Mouse (Mus musculus) urinary bladder, postnatal 10 days (tissue): Measurements from ENCODE around the gene Ppp2r5d.

Experiments
- DNase-seq: peaks from one replicate; pipeline ENCODE4 v3.0.0; 2022; ENCODE audit warnings: low spot score

Ppp2r5d gene

DNA sequence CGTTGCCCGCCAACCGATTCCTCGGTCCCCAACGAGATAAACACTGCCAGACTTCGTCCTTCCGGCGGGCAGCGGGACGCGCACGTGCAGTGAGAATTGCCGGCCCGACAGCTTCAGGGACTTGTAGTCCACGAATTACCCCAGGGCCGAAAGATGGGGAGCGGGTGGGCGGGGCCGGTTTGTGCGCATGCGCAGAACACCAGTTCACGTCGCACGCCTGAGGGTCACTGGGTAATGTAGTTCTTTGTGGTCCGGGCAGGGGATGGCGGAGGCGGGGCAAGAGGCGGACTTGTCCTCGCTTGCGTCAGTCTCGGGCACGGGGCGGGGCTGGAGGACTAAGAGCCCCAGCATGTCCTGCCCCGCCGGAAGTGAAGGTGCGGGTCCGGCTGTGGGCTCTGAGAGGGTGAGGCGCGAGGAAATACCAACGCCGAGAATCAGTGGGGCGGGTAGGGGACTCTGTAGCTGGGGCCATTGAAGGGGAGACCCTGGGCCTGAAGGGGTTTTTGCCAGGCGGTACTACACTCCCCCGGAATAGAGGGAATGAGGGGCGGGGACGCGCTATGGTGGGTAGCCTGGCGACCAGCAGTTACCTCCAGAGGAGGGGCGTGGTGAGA, 24.0 kb downstream of the Ppp2r5d start, which contains the start of gene Klhdc3:
TSS of gene Klhdc3 (minus strand) at position 155 of the 614 bp plus-strand sequence.
- peak; percentile 95 for DNase-seq

DNA sequence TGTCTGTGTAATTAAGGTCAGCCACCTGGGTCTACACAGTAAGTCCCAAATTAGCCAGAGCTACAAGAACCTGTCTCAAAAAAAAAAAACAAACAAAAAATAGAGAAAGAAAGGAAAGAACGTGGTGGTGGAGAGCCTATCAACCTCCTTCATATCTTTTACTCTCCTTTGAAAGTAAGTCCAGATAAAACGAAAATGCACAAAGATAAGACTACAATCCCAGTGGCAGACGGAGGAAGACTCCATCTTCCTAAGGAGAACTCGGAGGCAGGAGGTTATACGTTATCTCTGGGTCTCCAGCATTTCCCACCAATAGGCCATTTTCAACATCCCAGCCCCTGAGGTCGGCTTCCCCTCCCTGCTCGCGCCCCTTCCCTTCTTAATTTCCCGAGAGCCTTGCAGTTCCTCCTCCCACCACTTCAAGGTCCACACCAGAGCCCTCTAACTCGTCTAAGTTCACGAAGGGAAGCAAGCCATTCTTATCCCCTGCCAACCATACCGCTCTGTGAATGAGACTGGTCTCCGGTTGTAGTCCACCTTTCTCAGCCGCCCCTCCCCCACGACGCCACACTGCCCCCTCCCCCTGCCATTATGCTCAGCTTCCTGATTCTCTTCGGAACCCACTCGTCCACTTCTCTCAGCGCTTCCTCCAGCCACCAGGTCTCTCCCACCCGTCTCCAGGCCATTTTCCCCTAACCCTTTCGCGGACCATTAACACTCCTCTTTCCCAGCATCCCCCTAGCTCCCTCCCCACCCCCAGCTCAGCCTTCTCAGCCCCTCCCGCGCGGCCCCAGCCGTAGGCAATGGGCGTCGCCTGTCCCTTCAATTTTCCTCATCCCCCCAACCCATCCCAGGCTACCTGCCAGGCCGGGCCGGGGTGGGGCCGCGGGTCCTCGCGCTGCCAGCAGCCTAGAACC, 24.8 kb downstream of the Ppp2r5d start:
- no peak for DNase-seq

DNA sequence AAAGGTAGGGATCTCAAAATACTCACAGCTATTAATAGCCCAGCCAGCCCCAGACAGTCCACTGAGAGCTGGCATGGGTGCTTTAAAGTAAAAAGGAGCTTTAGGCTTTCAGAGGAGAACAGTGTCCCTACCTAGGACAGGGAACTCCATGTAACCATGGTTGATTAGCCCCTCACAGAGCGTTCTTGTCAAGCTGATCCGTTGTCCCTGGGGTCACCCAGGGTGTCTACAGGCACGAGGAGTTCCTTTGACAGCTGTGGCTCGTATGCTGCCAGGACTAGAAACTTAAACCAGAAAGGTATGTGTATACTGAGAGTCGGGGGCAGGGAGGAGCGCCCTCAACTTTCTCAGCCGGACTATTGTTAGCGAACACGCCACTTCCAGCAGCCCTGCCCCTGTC, 26.0 kb downstream of the Ppp2r5d start:
- DNase-seq = no peak

DNA sequence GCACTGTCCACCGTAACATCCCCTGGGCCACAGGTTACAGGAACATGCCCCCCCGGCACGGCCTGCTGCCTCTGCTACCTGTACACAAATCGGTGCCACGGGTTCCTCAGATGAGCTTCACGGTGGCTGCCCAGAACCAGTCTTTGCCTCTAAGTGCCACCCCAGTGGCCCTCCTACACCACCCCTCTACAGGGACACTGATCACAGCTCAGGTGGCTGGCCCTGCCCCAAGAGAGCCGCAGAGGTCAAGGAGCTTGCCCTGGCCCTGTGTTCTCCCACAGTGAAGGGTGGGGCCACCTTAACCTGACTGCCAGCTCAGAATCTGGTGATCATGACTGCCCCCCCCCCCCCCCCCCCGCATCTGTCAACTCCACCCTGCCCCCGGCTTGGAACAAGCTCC, 26.5 kb downstream of the Ppp2r5d start, which contains the start of gene Mea1:
TSS of gene Mea1 (plus strand) at position 378 of the 400 bp plus-strand sequence.
- DNase-seq = no peak

DNA sequence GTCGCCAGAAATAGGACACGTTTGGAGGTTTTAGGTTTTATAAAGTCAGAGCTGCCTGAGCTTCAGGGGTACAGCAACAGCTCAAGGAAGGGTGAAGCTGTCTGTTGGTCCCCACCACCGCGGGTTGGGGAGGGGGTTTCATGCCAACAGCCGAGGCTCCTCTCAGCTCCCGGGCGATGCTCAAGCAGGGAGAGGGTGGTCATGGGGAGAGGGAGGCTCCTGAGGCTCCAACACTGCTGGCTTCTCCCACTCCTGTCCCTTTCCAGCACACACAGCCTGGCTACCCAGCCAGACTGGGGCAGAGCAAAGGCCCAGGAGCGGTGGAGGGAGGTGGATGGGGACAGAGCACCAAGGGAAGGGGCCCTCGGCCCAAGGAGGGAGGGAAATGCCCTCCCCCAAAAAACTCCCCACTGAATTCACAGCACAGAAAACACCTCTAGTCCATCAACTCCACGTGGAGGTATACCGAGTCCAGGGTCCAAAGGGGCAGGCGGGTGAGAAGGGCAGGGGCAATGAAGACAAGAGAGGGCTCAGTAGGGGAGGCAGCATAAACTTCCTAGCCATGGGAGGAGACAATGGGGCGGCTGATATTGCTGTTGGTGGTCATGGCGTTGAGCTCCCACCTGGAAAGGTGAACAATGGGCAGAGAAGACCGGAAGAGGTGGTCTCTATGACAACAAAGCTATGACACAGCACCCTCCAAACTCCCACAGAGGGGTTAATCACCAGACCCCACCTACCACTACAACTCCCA, 30.2 kb downstream of the Ppp2r5d start:
- DNase-seq = no peak

DNA sequence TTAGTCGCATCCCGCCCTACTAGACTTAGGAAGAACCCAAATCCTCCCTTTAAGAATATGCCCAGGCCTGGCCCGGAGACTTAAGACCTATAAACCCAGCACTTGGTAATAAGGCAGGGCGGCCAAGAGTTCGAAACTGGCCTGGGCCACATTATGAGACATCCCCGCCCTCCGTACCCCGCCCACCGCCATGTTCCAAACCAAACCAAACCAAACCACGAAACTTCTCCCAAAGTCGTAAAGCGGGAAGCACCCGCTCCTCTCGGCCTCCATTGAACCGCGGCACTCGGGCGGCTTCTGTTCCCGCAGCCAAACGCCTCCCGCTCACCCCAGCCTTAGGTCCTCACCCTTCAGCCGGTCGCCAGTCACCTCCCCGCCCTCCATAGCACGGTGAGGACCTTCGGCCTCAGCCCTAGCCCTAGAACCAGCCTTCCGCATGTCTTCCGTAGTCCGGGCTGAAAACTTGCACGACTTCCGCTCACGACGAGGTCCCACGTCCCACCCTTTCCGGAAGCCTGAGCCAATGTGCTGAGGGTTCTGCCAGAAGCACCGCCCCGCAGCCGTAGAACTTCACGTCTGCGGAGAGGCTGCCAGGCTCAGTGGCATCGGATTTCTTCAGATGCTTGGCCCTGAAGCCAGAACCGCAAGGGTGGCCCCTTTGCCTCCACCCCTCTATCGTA, 30.9 kb downstream of the Ppp2r5d start, which contains the start of gene Rrp36:
TSS of gene Rrp36 (minus strand) at position 503 of the 680 bp plus-strand sequence.
- DNase-seq = peak; percentile 66

DNA sequence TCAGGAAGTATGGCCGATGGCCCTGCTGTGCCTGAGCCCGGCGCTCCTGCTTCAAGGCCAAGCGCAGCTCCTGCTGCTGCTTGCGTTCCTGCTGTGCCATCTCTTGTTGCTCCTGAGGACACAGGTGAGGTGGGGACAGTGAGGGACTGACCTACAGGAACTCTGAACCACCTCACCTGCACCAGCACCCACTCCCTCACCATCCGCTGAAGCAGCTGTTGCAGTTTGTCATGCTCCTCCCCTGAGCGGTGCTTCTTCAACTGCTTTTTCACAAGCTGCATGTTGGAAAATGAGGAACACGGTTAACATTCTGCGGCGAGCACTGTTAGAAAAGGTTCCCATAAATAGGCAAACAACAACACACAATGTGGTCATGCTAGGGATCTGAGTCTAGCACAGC, 35.0 kb downstream of the Ppp2r5d start:
- DNase-seq = no peak

DNA sequence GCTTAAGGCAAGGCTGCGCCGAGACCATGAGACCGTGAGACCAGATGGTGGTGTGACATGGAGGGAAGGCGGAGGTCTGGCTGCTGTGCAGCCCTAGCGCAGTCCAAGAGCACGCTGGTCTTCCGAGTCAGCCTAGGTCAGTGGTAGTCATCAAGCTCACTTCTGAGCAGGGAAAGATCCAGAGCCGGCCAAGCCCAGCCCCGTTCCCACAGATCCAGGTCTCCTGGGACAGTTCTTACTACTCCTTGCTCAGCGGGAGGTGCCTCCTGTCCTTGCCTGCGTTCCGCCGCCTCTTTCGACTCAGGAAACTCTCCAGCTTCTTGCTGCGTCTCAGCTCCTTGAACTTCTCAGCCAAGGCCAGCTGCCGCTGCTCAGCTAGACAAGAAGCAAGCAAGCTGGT, 37.2 kb downstream of the Ppp2r5d start:
- DNase-seq = no peak

DNA sequence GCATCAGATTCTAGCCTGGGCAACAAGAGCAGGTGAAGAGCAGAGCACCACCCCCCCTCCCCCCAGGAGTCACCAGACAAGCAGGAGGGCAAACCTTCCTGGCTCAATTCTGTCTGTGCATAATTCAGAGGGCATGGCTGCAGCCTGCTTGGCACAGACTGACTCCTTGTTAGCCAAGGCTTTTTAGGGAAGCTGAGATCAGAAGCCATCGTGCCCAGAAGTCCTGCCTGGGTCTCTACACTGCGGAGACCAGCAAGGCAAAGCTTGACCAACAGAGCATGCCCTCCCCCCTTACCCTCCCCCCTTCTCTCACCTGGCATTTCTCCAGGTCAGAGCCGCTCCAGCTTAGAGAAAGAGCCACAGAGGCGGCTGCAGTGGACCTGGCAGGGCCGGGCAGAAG, 42.2 kb downstream of the Ppp2r5d start:
- DNase-seq = no peak

DNA sequence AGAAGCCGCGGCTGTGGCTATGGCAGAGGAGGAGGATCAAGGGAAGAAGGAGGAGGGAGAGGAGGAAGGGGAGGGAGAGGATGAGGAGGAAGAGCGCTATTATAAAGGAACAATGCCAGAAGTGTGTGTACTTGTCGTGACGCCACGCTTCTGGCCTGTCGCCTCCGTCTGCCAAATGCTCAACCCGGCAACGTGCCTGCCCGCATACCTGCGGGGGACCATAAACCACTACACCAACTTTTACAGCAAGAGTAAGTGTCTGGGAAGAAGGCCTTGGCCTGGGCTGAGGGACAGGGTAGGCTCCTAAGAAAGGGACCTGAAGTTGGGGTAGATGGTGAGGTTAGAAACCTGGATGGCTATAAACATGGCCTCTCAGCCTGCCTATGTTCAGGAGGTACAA, 42.9 kb downstream of the Ppp2r5d start:
- no peak for DNase-seq

DNA sequence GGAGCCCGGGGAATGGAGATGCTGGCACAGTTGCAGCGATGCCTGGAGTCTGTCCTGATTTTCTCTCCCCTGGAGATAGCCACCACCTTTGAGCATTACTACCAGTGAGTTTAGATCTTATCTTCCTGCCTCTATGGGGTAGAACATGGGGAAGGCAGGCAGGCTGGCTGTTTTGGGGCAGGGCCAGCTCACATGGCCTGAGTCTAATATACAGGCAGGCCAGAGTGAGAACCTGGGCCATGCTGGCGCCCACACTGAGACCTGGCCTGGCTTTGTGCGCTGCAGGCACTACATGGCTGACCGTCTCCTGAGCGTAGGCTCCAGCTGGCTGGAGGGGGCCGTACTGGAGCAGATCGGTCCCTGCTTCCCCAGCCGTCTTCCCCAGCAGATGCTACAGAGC, 43.6 kb downstream of the Ppp2r5d start:
- DNase-seq = no peak

DNA sequence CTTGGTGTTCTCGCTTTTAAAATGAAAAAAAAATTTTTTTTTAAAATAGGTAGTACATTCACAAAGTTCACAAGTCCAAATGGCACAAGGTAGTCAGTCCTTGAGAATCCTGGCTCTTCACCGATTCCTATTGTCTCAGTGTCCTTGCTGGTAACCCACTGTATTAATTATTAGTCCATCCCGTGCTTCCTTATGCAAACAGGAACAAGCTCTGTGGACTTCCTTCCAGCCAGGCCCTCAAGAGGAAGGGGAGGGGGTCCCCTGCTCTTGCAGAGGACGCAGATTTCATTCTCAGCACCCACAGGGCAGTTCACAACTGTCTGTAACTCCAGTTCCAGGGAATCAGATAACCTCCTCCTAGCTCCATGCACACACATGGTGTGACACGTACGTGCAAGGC, 48.9 kb downstream of the Ppp2r5d start:
- no peak for DNase-seq

DNA sequence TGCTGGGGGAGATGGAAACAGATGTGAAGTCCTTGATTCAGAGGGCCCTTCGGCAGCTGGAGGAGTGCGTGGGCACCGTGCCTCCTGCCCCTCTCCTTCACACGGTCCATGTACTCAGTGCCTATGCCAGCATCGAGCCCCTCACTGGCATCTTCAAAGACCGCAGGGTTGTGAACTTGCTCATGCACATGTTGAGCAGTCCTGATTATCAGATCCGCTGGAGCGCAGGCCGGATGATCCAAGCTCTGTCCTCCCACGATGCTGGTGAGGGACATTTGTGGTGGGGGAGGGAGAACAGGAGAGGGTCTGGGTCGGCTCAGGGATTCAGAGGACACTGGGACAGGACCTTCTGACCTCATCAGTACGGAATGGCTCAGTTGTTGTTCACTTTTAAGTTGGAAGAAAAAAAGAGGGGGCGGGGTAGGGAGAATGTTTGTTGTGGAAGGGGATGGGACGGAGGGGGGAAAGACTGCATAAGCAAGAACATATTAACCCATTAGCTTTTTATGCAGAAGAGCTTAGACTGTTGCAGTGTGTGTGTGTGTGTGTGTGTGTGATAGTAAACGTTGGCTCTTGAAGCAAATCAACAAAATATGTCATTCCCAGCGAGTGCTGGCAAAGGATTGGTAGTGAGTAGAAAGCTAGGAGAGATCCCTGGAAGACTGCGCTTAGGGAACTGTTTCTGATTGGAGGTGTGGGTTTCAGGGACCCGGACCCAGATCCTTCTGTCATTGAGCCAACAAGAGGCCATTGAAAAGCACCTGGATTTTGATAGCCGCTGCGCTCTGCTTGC, 53.0 kb downstream of the Ppp2r5d start:
- no peak for DNase-seq

DNA sequence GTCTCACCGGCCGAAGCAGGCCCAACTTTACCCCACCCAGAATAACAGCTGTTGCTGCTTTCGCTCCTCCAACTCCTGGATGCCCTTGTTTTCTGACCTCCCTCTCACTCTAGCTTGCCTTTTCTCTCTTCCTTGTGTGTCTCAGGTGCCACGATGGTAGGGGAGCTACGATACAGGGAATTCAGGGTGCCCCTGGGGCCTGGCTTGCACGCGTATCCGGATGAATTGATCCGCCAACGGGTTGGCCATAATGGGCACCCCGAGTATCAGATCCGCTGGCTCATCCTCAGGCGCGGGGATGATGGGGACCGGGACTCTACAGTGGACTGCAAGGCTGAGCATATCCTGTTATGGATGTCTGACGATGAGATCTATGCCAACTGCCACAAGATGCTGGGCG, 53.6 kb downstream of the Ppp2r5d start:
- DNase-seq = no peak

DNA sequence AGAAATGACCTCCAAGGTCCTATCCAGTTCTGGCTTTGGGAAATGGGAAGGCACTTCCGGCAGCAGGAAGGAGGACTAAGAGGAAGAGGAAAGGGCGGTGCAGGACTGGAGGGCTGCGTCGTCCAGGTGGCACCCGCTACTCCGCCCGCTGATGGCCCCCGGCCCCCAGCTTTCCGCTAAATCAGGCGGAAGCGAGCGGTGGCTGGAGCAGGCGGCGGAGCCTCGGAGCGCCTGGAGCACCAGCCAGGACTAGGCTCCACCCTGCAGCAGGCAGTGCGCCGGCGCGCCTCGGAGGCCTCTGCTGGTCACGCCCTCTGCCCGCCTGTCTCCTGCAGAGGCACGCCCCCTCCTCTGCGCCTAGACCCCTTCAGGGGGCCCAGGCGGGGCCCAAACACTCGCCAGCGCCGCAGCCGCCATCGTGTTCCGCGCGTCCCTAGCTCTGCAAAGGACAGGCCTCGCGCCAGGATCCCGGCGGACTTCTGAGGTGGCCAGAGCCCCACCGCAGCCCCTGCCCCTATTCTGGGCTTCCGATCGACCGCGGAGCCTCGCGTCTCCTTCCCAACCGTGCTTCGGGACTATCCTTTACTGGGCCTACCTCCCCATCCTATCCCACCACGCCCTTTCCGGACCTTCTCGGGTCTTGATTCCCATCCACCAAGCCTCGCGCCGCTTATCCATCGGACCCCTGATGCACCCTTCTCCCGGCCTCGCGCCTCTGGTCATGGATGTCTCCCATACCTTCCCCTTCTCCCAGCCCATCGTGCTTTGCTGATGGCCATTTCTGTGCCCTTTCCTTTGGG, 54.5 kb downstream of the Ppp2r5d start, which contains the start of gene Cul7:
TSS of gene Cul7 (plus strand) at position 106 of the 800 bp plus-strand sequence.
- peak; percentile 73 for DNase-seq

DNA sequence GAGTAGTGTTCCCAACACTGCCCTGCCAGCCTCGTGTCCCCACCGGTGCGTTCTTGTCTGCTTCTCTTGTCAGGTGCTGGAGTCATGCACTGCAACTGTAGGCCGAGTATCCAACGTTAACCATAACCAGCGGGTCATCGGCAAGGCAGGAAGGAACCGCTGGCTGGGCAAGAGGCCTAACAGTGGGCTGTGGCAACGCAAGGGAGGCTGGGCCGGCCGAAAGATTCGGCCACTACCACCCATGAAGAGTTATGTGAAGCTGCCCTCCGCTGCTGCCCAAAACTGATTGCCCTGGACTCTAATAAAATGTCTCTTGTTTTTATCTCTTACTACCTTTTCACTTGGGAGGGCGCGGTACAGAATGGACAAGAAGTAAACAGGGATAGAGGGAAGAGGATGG, 55.1 kb downstream of the Ppp2r5d start:
- DNase-seq = no peak

DNA sequence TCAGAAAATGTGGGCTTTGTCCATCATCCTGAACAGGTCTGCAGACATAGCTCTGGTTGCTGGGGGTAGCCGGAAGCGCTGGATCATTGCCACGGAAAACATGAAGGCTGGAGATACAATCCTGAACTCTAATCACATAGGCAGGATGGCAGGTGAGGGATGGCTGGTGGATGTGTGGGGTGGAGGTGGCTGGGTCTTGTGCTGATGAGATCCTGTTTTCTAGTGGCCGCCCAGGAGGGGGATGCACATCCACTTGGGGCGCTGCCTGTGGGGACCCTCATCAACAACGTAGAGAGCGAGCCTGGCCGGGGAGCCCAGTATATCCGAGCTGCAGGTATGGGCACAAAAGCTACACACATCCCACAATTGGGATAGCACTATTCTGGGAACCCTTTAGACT, 56.5 kb downstream of the Ppp2r5d start:
- DNase-seq = no peak

DNA sequence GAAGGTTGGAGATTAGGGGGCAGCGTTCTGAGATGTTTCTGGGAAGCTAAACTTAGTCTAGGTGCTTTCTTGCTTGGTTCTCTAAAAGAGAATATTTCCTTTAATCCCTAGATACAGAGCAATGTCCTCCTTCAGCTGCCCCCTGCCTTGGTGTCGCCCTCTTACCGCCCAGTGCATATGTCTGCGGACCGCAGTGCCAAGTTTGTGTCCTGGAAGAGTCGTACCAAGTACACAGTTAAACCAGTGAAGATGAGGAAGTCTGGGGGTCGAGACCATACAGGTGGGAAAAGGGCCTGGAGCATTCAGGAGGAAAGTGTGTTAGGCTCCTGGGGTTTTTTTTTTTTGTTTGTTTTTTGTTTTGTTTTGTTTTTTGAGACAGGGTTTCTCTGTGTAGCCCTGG, 57.6 kb downstream of the Ppp2r5d start:
- no peak for DNase-seq

DNA sequence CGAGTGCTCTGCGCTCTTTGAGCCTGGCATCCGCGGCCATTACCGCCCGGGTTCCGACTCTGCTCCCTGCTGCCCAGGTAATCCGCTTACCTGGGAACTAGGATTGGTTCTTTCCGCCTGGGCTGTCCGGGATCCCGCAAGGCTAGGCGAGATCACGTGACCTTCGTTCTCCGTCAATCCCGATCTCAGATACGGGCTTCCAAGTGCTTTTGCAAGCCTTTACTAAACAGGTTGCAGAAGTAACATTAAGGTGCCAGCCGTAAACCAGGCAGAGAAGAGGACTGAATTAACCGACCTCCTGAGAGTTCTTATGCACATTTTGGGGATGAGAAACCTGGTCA, 58.6 kb downstream of the Ppp2r5d start:
- DNase-seq = no peak

DNA sequence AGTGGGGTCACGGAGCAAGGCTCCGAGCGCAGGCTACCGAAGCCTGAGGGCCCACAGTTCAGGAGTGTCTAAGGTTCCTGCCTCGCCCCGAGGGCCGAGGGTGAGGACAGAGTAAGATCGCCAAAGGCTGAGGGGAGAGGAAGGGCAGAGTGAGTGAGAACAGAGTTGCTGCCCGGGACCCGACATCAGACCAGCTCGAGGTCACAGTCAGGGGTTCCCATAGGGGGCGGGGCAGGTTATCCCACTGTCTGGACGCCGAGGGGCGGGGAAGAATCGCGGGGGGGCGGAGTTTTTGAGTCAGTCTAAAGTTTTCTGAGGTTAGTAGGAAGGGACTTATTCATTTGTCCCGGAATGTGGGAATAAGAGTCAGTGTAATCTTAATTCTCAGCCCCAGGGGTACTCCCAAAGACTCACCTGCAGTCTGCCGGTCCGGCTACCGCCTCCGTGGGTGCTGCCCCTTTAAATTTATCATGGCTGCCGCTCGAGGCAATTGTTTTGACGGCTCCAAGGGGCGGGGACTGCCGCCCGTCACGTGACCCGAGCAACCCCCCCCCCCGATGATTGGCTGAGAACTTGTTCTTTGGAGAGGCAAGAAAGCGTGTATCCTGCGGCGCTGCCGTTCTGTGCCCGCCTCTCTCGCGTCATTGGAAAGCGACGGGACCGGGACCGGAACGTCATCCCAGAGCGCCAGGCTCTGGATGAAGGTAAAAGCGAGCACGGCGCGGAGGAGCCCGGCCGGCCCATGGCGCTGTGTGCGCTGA, 59.2 kb downstream of the Ppp2r5d start, which contains the start of the genes Klc4 and Mrpl2:
TSS of gene Klc4 (minus strand) at position 462 of the 761 bp plus-strand sequence.
TSS of gene Mrpl2 (plus strand) at position 669 of the 761 bp plus-strand sequence.
- DNase-seq = peak; percentile 99
